12 mouse cellular contexts compared by ENCODE assay signal in the genomic region with DNA sequence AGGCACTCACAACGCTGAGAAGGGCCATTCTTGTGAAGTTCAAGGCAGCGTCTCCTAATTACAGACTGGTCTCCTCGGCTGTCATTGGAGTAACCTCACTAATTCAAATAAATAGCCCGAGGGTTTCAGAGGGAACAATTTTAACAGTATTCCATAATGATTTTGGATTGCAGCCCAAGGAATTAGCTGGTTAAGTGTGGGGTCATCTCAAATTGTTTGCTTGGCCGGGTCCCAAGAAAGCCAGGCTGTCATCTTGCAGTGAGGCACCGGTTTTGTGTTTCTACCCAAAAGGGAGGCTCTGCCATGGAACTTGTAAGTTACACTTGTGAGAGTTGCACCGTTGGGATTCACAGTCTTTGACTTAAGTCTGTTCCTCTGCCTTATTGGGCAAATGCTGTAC. TPM values are rescaled to one million over a fixed set of nuclear protein-coding genes. Genes with fewer than 3 reads are reported as not detected.
DNase-seq lines count a peak whose midpoint lies in the region; ATAC-seq lines count a peak whose summit lies in the region.
"Had no signal": no experiment of that assay in that cellular context is flagged by ENCODE, and none has a peak within 500 bp of the region (broad histone marks: within the 10 kb centered on the region; RNA-seq: fewer than 3 reads in every experiment).

No protein-coding gene starts in this region.

- H3K9ac ChIP-seq in forebrain, embryonic 13.5 days = no peak overlapping the region
- no peak overlapping the region for H3K9ac ChIP-seq in midbrain, embryonic 13.5 days (replicated peaks)
- no peak overlapping the region for H3K9ac ChIP-seq in embryonic facial prominence, embryonic 15.5 days
- no peak overlapping the region for H3K9ac ChIP-seq in neural tube, embryonic 14.5 days (replicated peaks; ENCODE audit: low read depth, low read length)
- H3K9ac ChIP-seq: stomach, embryonic 15.5 days had no signal

- ATAC-seq in forebrain, embryonic 13.5 days = no peak
- ATAC-seq in midbrain, embryonic 13.5 days = no peak
- ATAC-seq in embryonic facial prominence, embryonic 15.5 days (ENCODE audit: insufficient number of reproducible peaks, low FRiP score, low TSS enrichment, low read depth) = no peak
- no peak for ATAC-seq in neural tube, embryonic 14.5 days (ENCODE audit: low read depth)
- ATAC-seq: lung, postnatal 0 days had no signal

- peaks cover 70% of the 10 kb centered on the region for H3K4me1 ChIP-seq in forebrain, embryonic 13.5 days
- peaks cover 36% of the 10 kb centered on the region for H3K4me1 ChIP-seq in forebrain, embryonic 10.5 days
- peaks cover 64% of the 10 kb centered on the region for H3K4me1 ChIP-seq in midbrain, embryonic 13.5 days (replicated peaks)
- peaks cover 15% of the 10 kb centered on the region for H3K4me1 ChIP-seq in midbrain, embryonic 10.5 days
- peaks cover 50% of the 10 kb centered on the region for H3K4me1 ChIP-seq in embryonic facial prominence, embryonic 15.5 days
- peaks cover 58% of the 10 kb centered on the region for H3K4me1 ChIP-seq in neural tube, embryonic 14.5 days (ENCODE audit: control insufficient read depth, insufficient read depth, low read length)

- no peak for DNase-seq in forebrain, embryonic 10.5 days (ENCODE audit: extremely low spot score, low spot score)
- DNase-seq in midbrain, embryonic 10.5 days (ENCODE audit: low spot score) = no peak
- no peak for DNase-seq in embryo, embryonic 10.5 days (ENCODE audit: low spot score)
- no peak for DNase-seq in heart, adult 8-10 months (ENCODE audit: low spot score)
- DNase-seq: gastrocnemius, postnatal 10 days had no signal

- H3K27me3 ChIP-seq in forebrain, embryonic 13.5 days = no peaks in the 10 kb centered on the region
- no peaks in the 10 kb centered on the region for H3K27me3 ChIP-seq in forebrain, embryonic 10.5 days (ENCODE audit: poor library complexity, severe bottlenecking)
- no peaks in the 10 kb centered on the region for H3K27me3 ChIP-seq in midbrain, embryonic 13.5 days
- H3K27me3 ChIP-seq in midbrain, embryonic 10.5 days (ENCODE audit: low read depth, poor library complexity, severe bottlenecking) = no peaks in the 10 kb centered on the region
- no peaks in the 10 kb centered on the region for H3K27me3 ChIP-seq in embryonic facial prominence, embryonic 15.5 days
- no peaks in the 10 kb centered on the region for H3K27me3 ChIP-seq in neural tube, embryonic 14.5 days (ENCODE audit: control insufficient read depth, insufficient read depth, low read length)
- H3K27me3 ChIP-seq: CH12.LX; stomach, embryonic 15.5 days had no signal

- H3K36me3 ChIP-seq in forebrain, embryonic 13.5 days (ENCODE audit: poor library complexity, severe bottlenecking) = no peaks in the 10 kb centered on the region
- no peaks in the 10 kb centered on the region for H3K36me3 ChIP-seq in forebrain, embryonic 10.5 days (replicated peaks)
- no peaks in the 10 kb centered on the region for H3K36me3 ChIP-seq in midbrain, embryonic 13.5 days
- H3K36me3 ChIP-seq in midbrain, embryonic 10.5 days = no peaks in the 10 kb centered on the region
- H3K36me3 ChIP-seq in embryonic facial prominence, embryonic 15.5 days = no peaks in the 10 kb centered on the region
- no peaks in the 10 kb centered on the region for H3K36me3 ChIP-seq in neural tube, embryonic 14.5 days (ENCODE audit: control insufficient read depth, insufficient read depth, low read length)
- H3K36me3 ChIP-seq: stomach, embryonic 15.5 days had no signal

- H3K27ac ChIP-seq in forebrain, embryonic 13.5 days = peak overlapping the region; percentile 20; the same call in 1 of the 2 replicates
- H3K27ac ChIP-seq in forebrain, embryonic 10.5 days = no peak overlapping the region
- H3K27ac ChIP-seq in midbrain, embryonic 13.5 days = peak overlapping the region; percentile 35; the same call in 1 of the 2 replicates
- no peak overlapping the region for H3K27ac ChIP-seq in midbrain, embryonic 10.5 days (replicated peaks)
- H3K27ac ChIP-seq in embryonic facial prominence, embryonic 15.5 days (replicated peaks) = peak overlapping the region; percentile 41; the same call in 1 of the 2 replicates
- H3K27ac ChIP-seq in neural tube, embryonic 14.5 days (ENCODE audit: low read depth, low read length) = peak overlapping the region; percentile 62
- H3K27ac ChIP-seq: stomach, embryonic 15.5 days had no signal

- H3K4me2 ChIP-seq in forebrain, embryonic 13.5 days = no peak overlapping the region
- no peak overlapping the region for H3K4me2 ChIP-seq in midbrain, embryonic 13.5 days (replicated peaks)
- no peak overlapping the region for H3K4me2 ChIP-seq in embryonic facial prominence, embryonic 15.5 days (replicated peaks)
- H3K4me2 ChIP-seq in neural tube, embryonic 14.5 days (ENCODE audit: low read depth, low read length) = no peak overlapping the region
- H3K4me2 ChIP-seq: stomach, embryonic 15.5 days had no signal

- no peak overlapping the region for H3K4me3 ChIP-seq in forebrain, embryonic 13.5 days
- no peak overlapping the region for H3K4me3 ChIP-seq in forebrain, embryonic 10.5 days
- H3K4me3 ChIP-seq in midbrain, embryonic 13.5 days (replicated peaks) = no peak overlapping the region
- no peak overlapping the region for H3K4me3 ChIP-seq in midbrain, embryonic 10.5 days
- no peak overlapping the region for H3K4me3 ChIP-seq in embryonic facial prominence, embryonic 15.5 days (replicated peaks)
- no peak overlapping the region for H3K4me3 ChIP-seq in neural tube, embryonic 14.5 days (ENCODE audit: low read depth, low read length)
- H3K4me3 ChIP-seq: stomach, embryonic 15.5 days had no signal

- H3K9me3 ChIP-seq in forebrain, embryonic 13.5 days (replicated peaks) = no peaks in the 10 kb centered on the region
- no peaks in the 10 kb centered on the region for H3K9me3 ChIP-seq in forebrain, embryonic 10.5 days
- H3K9me3 ChIP-seq in midbrain, embryonic 13.5 days = no peaks in the 10 kb centered on the region
- no peaks in the 10 kb centered on the region for H3K9me3 ChIP-seq in midbrain, embryonic 10.5 days (replicated peaks)
- no peaks in the 10 kb centered on the region for H3K9me3 ChIP-seq in embryonic facial prominence, embryonic 15.5 days (replicated peaks)
- no peaks in the 10 kb centered on the region for H3K9me3 ChIP-seq in neural tube, embryonic 14.5 days (ENCODE audit: control insufficient read depth, low read length)

- 23% methylated on average over 7 of the region's 7 CpGs for WGBS in forebrain, embryonic 13.5 days
- WGBS in forebrain, embryonic 10.5 days = 80% methylated on average over 7 of the region's 7 CpGs
- WGBS in midbrain, embryonic 13.5 days = 71% methylated on average over 7 of the region's 7 CpGs
- 83% methylated on average over 7 of the region's 7 CpGs for WGBS in midbrain, embryonic 10.5 days
- WGBS in embryonic facial prominence, embryonic 15.5 days = 40% methylated on average over 7 of the region's 7 CpGs
- WGBS in neural tube, embryonic 14.5 days = 41% methylated on average over 7 of the region's 7 CpGs

RNA-seq across cellular contexts. Expression of a gene that starts 36.5 kb away (rescaled TPM):
- polyA plus RNA-seq in forebrain, embryonic 13.5 days (2015; fragmentation: Nextera tagmentation; extraction: Ambion mirVana) = 29.7 and 35.3 TPM in 2 replicates
- polyA plus RNA-seq in forebrain, embryonic 10.5 days (2016; fragmentation: Nextera tagmentation; extraction: Ambion mirVana) = 18.0 TPM in 2 replicates
- 47.8 and 50.1 TPM in 2 replicates for polyA plus RNA-seq in midbrain, embryonic 13.5 days (2015; fragmentation: Nextera tagmentation; extraction: Ambion mirVana)
- polyA plus RNA-seq in midbrain, embryonic 10.5 days (2016; fragmentation: Nextera tagmentation; extraction: Ambion mirVana) = 17.6 and 26.2 TPM in 2 replicates
- 34.1 and 36.7 TPM in 2 replicates for polyA plus RNA-seq in embryonic facial prominence, embryonic 15.5 days (2015; fragmentation: Nextera tagmentation; extraction: Ambion mirVana)
- 47.8 and 50.9 TPM in 2 replicates for polyA plus RNA-seq in neural tube, embryonic 14.5 days (2014; fragmentation: Nextera tagmentation; extraction: Ambion mirVana)
- 100 to 1,000 TPM; 121 to 134 (median 127) TPM for total RNA-seq in heart, adult 8-10 months (2022)

RNA-seq across cellular contexts. Expression of a gene that starts 36.9 kb away (rescaled TPM):
- polyA plus RNA-seq in forebrain, embryonic 13.5 days (2015; fragmentation: Nextera tagmentation; extraction: Ambion mirVana) = 3.1 and 5.8 TPM in 2 replicates
- polyA plus RNA-seq in forebrain, embryonic 10.5 days (2016; fragmentation: Nextera tagmentation; extraction: Ambion mirVana) = 1.5 and 1.6 TPM in 2 replicates
- 4.3 and 5.1 TPM in 2 replicates for polyA plus RNA-seq in midbrain, embryonic 13.5 days (2015; fragmentation: Nextera tagmentation; extraction: Ambion mirVana)
- polyA plus RNA-seq in midbrain, embryonic 10.5 days (2016; fragmentation: Nextera tagmentation; extraction: Ambion mirVana) = 1.7 and 1.8 TPM in 2 replicates
- 10.5 and 20.0 TPM in 2 replicates for polyA plus RNA-seq in embryonic facial prominence, embryonic 15.5 days (2015; fragmentation: Nextera tagmentation; extraction: Ambion mirVana)
- polyA plus RNA-seq in neural tube, embryonic 14.5 days (2014; fragmentation: Nextera tagmentation; extraction: Ambion mirVana) = 5.2 TPM in 2 replicates
- 1 to 10 TPM; 2.3 to 3.4 (median 2.7) TPM for total RNA-seq in heart, adult 8-10 months (2022)

Comparison
In these comparisons a context has a peak if more than half of its experiments do, and no peak if none do; other contexts are left out.
1. H3K27ac ChIP-seq: peak in forebrain, embryonic 13.5 days (single experiment), midbrain, embryonic 13.5 days (single experiment), embryonic facial prominence, embryonic 15.5 days (single experiment) and neural tube, embryonic 14.5 days (single experiment); none in forebrain, embryonic 10.5 days (single experiment) and midbrain, embryonic 10.5 days (single experiment).